Mouse (Mus musculus) gonadal fat pad, adult 2 months (tissue): ENCODE data around the gene 2410004B18Rik. TPM values are rescaled to one million over a fixed set of nuclear protein-coding genes. Genes with fewer than 3 reads are reported as not detected.
A peak's percentile ranks its signal among the peaks of the same experiment; 100 is the strongest.
"Not testable (repeated sequence)": the region's sequence is repeated elsewhere in the genome, so short reads cannot be mapped to it uniquely, and the experiment has no call there.

Source experiments
- DNase-seq: peaks from one replicate; pipeline ENCODE4 v3.0.0-alpha.2; 2012; ENCODE audit warnings: low read depth
- polyA plus RNA-seq: library from polyadenylated mRNA; depleted of rRNA; stranded (reverse); fragments of >200 nt; gene quantifications from 2 replicates; pipeline ENCODE4 v1.2.3, GENCODE M21; 2012; rRNA removed

2410004B18Rik gene
- polyA plus RNA-seq: 6.7 and 8.8 TPM in 2 replicates

DNA sequence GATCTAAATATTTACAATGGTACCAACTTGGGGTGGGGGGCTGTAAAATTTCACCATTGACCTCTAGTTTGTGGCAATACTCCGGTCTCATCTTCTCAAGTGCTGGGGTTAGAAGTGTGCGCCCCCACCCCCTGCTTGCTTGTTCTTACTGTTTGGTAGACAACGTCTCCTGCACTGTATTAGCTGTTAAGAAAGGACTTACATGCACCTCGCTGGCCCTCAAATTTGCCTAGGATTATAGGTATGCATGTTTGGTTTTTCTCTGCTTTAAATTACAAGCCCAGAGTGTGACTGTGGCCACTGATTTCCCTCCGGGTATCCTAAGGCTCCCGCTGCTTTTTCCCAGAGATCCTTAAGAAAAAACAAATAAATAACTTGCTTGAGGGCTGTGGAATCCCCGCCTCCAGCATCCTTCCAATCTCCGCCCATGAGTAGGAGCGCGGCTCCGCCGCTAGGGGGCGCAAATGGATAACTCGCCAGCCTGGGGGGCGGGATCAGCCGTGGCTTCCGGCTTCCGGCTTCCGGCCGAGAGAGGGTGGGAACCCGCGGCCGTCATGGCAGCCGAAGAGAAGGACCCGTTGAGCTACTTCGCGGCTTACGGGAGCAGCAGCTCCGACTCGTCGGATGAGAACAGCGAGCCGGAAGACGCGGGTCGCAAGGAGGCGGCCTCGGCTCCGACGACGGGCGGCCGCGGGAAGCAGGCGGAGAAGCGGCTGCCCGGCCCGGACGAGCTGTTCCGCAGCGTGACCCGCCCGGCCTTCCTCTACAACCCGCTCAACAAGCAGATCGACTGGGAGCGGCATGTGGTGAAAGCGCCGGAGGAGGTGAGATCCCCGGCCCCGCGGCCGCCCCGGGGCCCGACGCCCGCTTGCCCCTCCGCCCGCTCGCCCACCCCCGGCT is at the start of gene 2410004B18Rik:
2410004B18Rik (plus strand) TSS at position 510 of the 900 bp plus-strand sequence.
- no peak for DNase-seq

DNA sequence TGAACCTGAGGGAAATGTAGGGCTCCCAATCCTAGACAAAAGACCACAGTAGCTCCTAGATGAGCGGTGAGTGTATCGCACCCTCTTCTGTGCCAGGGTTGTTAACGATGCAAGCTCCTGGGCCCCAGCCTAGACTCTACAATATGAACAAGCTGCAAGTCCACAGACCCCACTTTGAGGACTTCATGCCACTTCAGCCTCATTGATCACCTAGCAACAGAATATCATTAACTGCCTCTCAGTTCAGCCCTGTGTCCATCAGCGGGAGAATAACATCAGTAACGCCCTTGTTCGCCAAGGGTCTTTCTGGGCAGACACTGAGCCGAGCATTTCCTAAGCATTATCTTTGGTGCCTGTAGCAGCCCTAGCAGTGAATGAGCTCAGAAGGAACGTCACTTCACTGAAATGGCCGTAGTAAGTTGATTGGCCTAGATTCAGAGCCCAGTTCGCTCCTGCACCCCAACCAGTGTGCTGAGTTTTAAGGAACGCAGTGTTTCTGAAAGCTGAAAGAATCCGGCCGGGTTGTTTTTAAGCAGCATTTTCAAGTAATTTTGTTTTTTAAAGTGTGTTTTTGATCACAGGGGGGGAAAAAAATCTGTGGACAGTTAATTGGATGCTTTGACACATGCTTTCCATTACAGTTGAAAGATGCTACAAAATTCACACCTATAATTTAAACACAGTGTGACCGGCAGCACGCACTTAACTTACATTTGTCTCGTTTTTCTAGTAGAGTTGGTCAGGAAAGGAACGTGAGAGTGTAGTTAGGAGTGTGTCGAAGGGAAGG is 47.3 kb upstream of the 2410004B18Rik start:
- no peak for DNase-seq

DNA sequence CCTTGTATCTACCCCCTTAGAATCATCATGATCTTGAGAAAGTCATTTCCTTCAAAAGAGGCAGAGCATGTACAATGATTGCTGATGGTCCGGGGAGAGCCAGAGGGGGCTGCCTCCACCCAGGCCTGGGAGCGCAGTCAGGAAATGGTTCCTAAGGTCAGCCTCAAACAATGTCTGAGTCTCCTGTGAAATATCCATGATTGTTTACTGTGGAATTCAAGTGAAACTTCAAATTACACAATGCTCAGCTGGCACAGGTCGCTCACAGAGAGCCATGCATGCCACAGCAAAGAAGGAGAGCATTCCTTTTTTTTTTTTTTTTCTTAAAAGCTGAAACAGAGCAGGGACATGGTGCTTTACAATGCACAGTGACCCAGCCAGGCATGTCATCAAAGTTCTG is 45.4 kb upstream of the 2410004B18Rik start:
- no peak for DNase-seq

DNA sequence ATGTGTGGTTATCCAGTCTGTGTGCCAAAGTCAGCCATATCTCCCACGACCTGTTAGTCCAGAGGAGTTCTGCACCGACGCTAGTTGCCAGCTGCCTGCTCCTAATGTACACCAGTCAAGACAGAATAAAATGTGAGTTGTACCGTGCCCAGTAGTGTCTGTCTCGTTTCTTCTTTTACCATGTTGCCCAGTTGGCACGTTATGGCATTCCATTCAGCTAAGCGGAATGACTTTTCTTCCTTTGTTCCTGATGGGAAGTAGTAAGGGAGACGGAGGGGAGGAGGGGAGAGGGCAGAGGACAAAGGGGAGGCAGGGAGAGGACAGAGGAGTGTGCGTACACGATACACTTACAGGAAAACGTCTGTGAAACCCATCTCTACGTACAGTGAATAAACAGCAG is 43.7 kb upstream of the 2410004B18Rik start:
- DNase-seq: no peak

DNA sequence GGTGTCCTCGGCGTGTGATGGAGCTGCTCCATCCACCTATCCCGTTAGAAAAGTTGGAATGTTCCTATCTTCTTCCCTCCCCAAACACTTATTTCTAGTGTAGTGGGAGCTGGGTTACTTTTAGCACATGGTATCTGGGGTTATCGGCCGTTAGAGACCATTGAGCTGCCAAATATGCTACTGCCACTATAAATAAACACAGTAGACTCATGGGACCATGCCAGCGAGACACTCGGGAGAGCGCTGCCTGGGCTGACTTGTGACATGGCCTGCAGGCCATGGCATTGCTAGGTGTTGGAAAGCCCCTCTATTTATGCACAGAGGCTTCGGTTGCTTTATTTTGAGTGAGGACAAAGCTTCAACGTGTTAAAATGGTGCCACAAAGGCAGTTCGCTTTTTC is 40.1 kb upstream of the 2410004B18Rik start:
- no peak for DNase-seq

DNA sequence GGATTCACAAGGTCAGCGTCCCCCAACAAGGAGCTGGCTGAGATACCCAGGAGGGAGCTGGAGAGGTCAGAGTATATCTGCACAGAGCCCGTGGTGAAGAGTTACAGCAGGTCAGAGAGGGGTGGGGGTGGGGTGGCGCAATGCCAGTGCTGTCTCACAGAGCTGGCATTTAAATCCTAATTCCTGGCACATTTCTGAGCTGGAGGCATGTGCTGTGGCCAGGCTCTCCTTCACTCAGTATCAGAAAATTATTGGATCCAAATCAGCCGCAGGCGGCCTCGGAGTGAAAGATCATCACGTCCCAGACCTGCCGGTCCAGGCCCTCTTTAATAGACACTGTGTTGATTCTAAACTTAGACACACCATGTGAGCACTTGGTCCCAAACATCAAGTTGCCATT is 38.0 kb upstream of the 2410004B18Rik start:
- DNase-seq: no peak

DNA sequence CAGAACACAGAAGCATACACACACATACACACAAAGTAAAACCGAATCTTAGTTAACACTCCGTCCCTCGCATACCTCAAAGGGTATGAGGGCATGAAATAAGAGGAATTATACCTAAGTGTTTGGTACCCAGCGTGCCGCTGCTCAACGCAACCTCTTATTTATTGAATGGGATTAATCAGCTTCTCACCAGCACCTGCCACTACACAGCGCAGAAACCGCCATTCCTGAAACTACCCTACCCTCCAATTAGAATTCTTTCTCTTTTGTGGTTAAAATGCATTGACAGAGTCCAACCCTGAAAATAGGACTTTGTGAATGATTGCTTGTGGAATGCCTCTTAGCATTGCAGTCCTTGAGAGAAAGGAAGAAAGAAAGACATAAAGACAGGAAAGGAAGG is 34.3 kb upstream of the 2410004B18Rik start:
- no peak for DNase-seq

DNA sequence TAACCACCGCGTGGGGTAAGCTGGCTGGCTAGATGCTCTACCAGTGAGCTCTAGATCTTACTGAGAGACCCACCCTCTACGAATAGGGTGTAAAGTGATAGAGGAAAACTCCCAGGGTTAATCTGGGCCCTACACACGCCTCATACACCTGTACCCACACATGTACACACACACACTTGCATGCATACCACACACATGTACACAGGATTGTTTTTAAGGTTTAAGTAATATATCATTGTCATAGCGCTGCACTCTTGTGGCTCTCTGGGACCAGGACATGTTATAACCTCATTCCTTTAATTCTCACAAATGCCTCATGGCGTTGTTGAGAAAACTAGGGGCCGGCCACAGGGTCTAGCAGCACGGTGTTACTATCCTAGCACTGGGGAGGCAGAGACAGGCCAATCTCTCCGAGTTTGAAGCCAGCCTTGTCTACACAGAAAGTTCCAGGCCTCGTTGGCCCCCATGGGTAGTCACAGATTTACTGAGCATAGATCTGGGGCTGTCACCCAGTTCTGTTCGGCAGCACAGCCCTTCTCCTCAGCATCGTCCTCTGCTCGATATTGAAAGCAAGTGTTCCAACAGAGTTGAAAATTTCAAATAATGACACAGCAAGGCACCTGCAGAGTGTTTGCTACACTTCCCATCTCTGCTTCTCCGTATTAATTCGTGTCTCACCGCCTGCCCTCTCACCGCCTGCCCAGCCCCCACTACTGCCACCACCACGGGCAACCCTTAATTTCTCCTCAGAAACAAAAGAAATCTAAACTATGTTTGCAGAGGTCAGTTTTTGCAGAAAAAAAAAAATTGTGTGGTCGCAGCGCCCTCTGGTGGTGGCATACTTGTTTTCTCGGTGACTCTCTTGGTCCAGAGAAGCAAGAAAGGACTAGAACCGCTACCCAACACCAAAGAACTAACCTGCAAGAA is 32.7 kb upstream of the 2410004B18Rik start:
- DNase-seq: no peak

DNA sequence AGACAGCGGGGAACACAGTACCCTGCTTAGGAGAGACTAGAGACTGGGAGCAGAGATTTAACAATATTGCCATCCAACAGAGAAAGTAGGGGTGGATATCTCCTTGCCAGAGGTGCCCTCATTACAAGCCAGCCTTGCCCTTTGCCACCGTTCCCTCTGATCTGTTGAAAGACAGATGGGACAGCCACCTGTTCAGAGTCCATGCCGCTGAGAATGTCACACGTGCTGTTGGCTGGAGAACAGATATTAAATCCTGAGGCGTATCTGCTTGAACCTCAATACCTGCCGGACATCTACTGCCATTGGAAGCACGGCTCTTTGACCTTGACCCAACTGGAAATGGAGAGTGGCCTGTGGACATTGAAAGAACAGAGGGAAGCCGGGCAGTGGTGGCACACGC is 31.2 kb upstream of the 2410004B18Rik start:
- DNase-seq: no peak

DNA sequence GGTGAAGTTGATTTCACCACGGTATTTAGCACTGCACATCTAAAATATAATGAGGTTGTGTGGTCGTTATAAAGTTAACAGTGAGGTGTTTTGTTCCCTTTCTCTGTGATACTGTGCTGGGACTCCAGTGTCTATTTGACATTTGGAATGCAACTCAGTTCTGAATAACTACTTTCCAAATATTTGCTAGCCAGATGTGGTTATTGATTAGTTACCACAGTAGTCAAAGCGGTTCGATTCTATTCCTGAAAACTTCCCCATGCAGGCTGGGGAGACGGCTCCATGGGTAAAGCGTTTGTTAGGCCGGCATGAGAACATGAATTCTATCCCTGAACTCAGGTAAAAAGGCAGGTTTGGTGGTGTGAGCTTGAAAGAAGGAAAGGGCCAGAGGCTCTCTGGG is 25.3 kb upstream of the 2410004B18Rik start:
- no peak for DNase-seq

DNA sequence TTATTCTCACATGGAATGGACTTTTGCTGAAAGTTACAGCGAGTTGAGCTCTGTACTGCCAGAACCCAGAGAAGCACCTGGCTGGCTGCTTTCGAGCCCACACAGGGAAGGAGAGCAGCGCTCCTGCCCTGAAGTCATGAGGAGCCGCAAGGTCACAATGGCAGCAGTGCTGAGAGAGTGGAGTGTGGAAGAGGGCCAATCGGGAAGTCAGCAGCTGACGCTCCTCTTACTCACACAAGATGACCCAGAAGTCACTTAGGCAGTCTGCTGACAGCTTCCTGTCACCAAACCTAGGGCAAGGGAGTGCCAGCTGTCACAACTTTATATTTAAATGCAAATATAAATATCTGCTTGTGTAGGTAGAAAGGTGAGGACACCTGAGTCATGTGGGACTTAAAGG is 24.6 kb upstream of the 2410004B18Rik start:
- DNase-seq: no peak

DNA sequence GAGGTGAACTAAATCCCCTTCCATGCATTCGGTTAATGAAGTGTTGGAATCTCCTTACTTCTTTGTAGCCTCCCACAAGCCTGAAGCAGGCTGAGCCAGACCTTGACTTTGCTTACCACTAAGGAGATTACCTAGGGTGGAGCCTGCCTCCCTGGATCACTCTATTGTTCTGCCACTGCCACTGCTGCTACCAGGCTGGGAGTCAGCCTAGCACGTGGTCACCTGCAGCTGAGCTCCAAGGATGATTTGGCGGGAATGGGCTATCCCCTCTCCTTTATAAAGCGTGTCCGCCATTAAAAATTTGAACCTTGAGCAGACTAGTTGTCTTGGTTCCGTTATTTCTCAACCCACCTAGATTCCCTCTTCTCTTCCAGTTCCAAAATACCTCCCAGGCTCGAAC is 23.9 kb upstream of the 2410004B18Rik start:
- DNase-seq: not testable (repeated sequence)

DNA sequence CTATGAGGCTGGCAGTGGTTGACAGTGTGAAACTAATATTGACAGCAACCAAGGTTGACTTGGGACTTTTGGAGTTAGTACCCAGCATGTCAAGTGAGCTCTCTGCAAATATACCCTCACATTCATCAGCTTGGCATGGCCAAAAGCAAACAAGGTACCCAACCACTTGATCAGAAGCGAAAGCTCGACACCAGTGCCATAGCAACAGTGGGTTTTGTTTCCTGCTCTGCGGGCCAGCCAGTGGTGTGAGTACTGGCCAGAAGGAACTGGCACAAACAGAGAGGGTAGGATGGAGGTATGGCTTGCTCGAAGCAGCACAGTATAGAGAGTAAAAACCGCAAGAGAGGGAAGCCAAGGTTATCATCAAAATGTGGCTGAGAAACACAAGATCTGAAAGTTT is 21.4 kb upstream of the 2410004B18Rik start:
- no peak for DNase-seq

DNA sequence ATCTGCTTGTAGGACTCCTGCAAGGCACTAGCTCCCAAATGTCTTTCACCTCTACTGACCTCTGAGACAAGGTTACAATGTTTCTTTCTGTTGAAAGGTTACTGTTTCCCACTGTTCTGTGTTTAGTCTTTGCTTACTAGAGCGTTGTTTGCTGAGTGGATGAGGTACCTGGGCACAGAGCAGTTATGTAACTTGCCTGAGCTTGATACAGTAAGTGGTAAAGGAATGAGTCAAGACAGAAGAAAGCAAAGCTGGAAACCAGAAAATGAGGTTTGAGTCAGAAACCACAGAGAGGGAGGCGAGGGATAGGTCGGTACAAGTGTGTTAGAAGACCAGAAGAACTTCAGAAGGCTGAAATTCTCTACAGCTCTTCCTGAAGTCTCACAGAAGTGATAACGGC is 21.0 kb upstream of the 2410004B18Rik start:
- DNase-seq: no peak

DNA sequence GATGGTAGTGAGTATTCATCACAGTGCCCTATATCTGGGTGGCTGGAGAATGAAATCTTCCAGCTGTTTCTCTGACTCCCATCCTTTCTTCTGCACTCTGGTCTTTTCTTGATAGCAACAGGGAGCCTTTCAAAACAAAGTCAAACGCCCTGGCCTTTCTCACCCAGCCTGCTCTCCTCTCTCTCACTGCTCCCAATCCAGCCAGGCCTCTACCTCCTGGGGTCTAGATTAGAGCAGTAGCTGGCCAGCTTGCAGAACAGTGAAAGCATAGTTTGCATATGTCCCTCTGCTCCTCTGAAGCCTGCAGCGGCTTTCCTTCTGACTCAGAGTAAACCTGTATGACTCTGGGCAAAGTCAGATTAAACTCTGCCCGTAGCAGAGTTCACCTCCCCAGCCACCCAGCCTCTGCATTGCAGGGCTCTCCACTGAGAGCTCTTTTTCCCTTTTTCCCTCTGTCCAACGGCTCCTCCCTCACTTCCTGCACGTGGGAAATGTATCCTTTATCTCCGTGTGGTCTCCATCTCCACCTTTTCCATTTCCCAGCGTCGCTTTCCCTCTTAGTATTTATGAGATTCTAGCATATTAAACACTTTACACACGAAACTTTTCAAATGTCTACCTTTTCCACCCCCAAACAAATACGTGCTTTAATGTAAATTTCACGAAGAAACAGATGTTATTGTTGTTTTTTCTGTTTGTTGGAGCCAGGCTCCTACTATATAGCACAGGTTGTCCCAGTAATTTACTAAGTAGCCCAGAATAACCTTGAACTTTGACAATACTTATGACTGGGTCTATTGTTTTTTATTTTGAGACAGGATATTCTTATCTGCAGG is 15.6 kb upstream of the 2410004B18Rik start, which contains the start of gene Bcl10:
Bcl10 (plus strand) TSS at position 786 of the 836 bp plus-strand sequence.
- no peak for DNase-seq

DNA sequence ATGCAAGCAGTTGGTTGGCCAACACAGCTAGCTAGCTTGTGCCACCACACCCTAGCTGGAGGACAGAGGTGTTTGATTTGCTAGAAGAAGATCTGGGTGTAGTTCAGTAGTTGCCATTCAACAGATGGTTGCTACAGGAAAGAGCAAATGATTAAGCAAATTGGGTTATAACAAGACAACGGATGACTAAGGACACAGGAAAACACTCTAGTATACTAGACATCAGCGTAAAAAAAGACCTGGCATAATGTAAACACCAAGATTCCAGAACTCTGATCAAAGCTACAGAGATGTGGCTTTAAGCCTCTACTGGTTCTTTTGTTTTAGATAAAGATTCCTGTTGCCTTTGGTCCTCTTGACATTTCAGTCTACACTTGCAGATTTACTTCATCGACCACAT is 14.8 kb upstream of the 2410004B18Rik start:
- no peak for DNase-seq

DNA sequence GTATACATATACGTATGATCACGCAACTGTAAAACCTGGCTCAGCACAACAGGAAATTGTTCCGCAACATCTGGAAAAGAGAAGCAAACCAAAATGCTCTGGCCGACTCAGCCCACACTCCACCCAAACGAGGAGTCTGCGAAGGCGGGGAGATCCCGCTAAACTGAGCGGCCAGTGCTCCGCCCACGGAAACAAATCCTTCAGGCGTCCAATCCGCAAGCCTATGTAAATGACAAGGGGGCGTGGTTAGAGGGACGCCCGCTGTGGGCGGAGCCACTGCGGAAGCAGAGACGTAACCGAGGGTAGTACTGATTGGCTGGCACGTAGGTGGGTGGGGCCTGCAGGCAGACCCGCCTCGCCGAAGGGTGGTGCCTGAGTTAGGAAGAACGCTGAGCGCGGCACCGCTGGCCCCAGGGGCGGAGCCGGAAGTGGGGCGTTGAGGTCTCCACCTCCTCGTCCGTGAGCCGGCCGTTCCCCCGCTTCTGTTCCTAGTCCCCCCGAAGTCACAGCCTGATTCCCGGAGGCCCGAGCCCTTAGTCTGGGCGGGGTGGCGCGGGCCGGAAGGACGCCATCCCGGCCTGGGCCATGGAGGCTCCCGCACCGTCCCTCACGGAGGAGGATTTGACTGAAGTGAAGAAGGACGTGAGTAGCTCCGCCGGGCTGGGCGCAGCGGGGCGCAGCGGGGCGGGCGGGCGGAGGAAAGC is 13.8 kb upstream of the 2410004B18Rik start:
- DNase-seq: peak; percentile 81

DNA sequence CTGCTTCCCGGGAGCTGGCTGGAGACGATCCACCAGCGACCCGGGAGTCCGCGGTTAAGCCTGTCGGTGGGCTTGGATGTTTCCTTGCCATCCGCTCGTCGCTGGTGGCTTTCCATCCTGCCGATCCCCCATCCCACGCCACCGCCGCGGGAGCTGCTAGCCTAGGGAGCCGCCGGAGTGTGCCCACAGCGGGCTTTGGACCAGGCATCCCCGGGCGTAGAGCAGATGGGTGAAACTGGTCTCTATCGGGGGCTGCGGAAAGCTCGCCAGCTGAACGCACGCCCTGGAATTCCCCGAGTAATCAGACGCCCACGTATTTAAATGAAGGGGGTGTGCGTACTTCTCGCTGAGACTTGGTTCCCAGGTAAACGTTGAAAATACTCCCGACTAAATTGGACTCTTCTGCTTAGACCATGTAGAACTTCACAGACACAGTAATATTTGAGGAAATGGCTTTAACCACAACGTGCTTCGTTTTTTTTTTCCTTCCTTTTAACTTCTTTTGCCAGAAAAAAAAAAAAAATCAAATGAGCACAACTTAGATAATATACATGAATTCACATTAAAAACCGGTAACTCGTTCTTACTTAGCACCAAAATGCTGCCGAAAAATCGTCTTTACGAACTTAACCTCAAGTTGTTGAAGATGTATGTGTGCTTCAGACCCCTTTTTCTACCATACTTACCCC is 13.0 kb upstream of the 2410004B18Rik start:
- no peak for DNase-seq

DNA sequence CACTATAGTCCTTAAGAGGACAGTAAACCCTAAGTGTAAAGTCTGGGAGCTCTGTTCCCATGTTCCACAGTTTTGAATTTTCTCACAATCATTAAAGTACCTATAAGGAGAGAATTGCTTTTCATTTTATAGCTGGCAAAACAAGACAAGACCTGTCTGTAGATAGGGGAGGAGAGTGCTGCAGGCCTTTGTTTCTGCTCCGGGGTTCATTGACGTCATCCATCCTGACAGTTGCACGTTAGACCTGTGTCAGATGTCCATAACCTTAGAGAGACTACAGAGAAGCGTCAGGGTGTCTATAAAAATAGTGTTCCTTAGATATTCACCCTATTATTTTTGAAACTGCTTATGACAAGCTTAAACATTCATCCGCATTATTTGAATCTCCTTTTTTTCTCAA is 12.3 kb upstream of the 2410004B18Rik start:
- DNase-seq: no peak
